ENCODE assay signal across 8 mouse cellular contexts in the genomic region with DNA sequence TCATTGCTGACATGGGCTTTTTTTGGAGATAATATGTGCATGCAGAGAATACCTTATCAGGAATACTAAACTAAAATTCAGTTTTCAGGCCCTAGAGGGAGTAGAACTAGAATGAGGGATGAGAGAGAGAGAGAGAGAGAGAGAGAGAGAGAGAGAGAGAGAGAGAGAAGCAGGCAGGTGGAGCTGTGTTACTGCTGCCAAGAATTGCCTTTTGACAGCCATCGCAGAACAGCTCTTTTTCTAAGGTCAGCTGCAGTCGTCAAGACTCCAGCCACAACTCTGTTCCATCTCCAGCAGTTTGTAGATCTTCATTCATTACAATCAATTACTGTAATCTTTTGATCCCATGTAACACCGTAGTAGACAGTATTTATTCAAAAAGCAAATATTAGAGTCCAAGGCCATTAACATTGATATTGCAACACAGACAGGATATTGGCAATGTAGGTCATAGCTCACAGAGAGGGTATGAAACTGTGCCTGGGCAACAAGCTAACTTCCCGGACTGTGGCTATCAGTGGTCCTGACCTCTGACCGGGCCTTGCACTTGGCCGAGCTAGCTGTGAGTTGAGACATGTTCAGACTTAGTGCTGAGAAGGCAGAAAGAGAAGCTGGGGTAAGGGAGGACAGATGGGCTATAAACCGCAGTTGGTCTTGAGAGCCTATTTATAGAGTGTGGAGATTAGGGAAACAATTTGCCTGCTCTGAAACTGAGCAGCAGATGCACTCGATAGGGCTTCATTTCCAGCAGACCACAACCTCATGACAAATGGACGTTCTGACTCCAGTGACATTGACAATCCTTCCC. TPM values are rescaled to one million over a fixed set of nuclear protein-coding genes. Genes with fewer than 3 reads are reported as not detected.
DNase-seq lines count a peak whose midpoint lies in the region; ATAC-seq and TF ChIP-seq lines count a peak whose summit lies in the region.

No protein-coding gene starts in this region.

- ATAC-seq in midbrain, postnatal 0 days (ENCODE audit: low FRiP score) = peak; percentile 35; the same call in 1 of the 2 replicates
- ATAC-seq in midbrain, embryonic 11.5 days (ENCODE audit: low FRiP score) = no peak
- ATAC-seq in limb, embryonic 15.5 days (ENCODE audit: insufficient number of reproducible peaks, low FRiP score, low TSS enrichment, low read depth) = peak; percentile 71; the same call in 1 of the 2 replicates
- peak; percentile 53 for ATAC-seq in neural tube, embryonic 15.5 days (ENCODE audit: low FRiP score)
- ATAC-seq in midbrain, embryonic 13.5 days = no peak

- H3K27me3 ChIP-seq in midbrain, postnatal 0 days (ENCODE audit: insufficient read depth, low read length) = no peaks in the 10 kb centered on the region
- H3K27me3 ChIP-seq in midbrain, embryonic 11.5 days (ENCODE audit: control insufficient read depth, insufficient read depth, low read length) = no peaks in the 10 kb centered on the region
- no peaks in the 10 kb centered on the region for H3K27me3 ChIP-seq in heart, adult 2 months (ENCODE audit: control insufficient read depth, insufficient read depth, low read length)
- no peaks in the 10 kb centered on the region for H3K27me3 ChIP-seq in limb, embryonic 15.5 days
- H3K27me3 ChIP-seq in neural tube, embryonic 15.5 days (replicated peaks) = no peaks in the 10 kb centered on the region
- no peaks in the 10 kb centered on the region for H3K27me3 ChIP-seq in midbrain, embryonic 13.5 days

- H3K4me2 ChIP-seq in midbrain, postnatal 0 days (ENCODE audit: low read depth, low read length, poor library complexity, severe bottlenecking) = no peak overlapping the region
- H3K4me2 ChIP-seq in midbrain, embryonic 11.5 days = no peak overlapping the region
- H3K4me2 ChIP-seq in limb, embryonic 15.5 days = no peak overlapping the region
- H3K4me2 ChIP-seq in neural tube, embryonic 15.5 days = no peak overlapping the region
- no peak overlapping the region for H3K4me2 ChIP-seq in midbrain, embryonic 13.5 days (replicated peaks)

- WGBS in midbrain, postnatal 0 days = 75% methylated on average over 9 of the region's 9 CpGs
- 81% methylated on average over 9 of the region's 9 CpGs for WGBS in midbrain, embryonic 11.5 days
- WGBS in heart, adult 2 months = 25% methylated on average over 9 of the region's 9 CpGs
- 37% methylated on average over 9 of the region's 9 CpGs for WGBS in limb, embryonic 15.5 days
- 67% methylated on average over 9 of the region's 9 CpGs for WGBS in neural tube, embryonic 15.5 days
- 78% methylated on average over 9 of the region's 9 CpGs for WGBS in midbrain, embryonic 13.5 days

- H3K9me3 ChIP-seq in midbrain, postnatal 0 days (ENCODE audit: low read length) = no peaks in the 10 kb centered on the region
- no peaks in the 10 kb centered on the region for H3K9me3 ChIP-seq in midbrain, embryonic 11.5 days (ENCODE audit: control insufficient read depth, low read length)
- H3K9me3 ChIP-seq in limb, embryonic 15.5 days = no peaks in the 10 kb centered on the region
- H3K9me3 ChIP-seq in neural tube, embryonic 15.5 days (replicated peaks) = no peaks in the 10 kb centered on the region
- no peaks in the 10 kb centered on the region for H3K9me3 ChIP-seq in midbrain, embryonic 13.5 days

- no peak overlapping the region for H3K9ac ChIP-seq in midbrain, postnatal 0 days (replicated peaks; ENCODE audit: low read length, poor library complexity, severe bottlenecking)
- no peak overlapping the region for H3K9ac ChIP-seq in midbrain, embryonic 11.5 days (ENCODE audit: low read length)
- H3K9ac ChIP-seq in heart, adult 2 months (ENCODE audit: low read depth, low read length) = no peak overlapping the region
- no peak overlapping the region for H3K9ac ChIP-seq in limb, embryonic 15.5 days
- H3K9ac ChIP-seq in neural tube, embryonic 15.5 days (replicated peaks) = no peak overlapping the region
- no peak overlapping the region for H3K9ac ChIP-seq in midbrain, embryonic 13.5 days (replicated peaks)

- TF ChIP-seq EP300 in heart, adult 2 months (IDR thresholded peaks at IDR 0.05; ENCODE audit: insufficient read depth, low read depth, low read length) = 0 out of 2 replicates have a peak, but pooled peaks have one; percentile 25

- H3K4me1 ChIP-seq in midbrain, postnatal 0 days (ENCODE audit: insufficient read depth, low read length) = no peaks in the 10 kb centered on the region
- H3K4me1 ChIP-seq in midbrain, embryonic 11.5 days (ENCODE audit: control insufficient read depth, insufficient read depth, low read length) = no peaks in the 10 kb centered on the region
- H3K4me1 ChIP-seq in heart, adult 2 months (ENCODE audit: control insufficient read depth, insufficient read depth, low read length) = peaks cover 2% of the 10 kb centered on the region; the same call in 1 of the 2 replicates
- H3K4me1 ChIP-seq in limb, embryonic 15.5 days = no peaks in the 10 kb centered on the region
- peaks cover 9% of the 10 kb centered on the region; the same call in 1 of the 2 replicates for H3K4me1 ChIP-seq in neural tube, embryonic 15.5 days
- no peaks in the 10 kb centered on the region for H3K4me1 ChIP-seq in midbrain, embryonic 13.5 days (replicated peaks)

- no peak for TF ChIP-seq POLR2A in heart, adult 2 months (IDR thresholded peaks at IDR 0.05; ENCODE audit: insufficient read depth, low read depth, low read length)

- DNase-seq in midbrain, postnatal 0 days (ENCODE audit: low spot score) = peak; percentile 25
- DNase-seq in midbrain, embryonic 11.5 days (ENCODE audit: low spot score, missing footprints) = no peak
- peak; percentile 58 to 66 for DNase-seq in cerebellum, adult 18-20 months
- peak; percentile 34 to 67 for DNase-seq in heart, adult 2 months
- DNase-seq in MN1 (ENCODE audit: low spot score) = no peak

- intact Hi-C loops in heart, adult 2 months (cut with DNase I) = loop anchor here (2.0 kb wide), 1 partner anchor 30 kb away; no protein-coding TSS in a partner anchor

- H3K4me3 ChIP-seq in midbrain, postnatal 0 days (ENCODE audit: low read depth, low read length) = no peak overlapping the region
- H3K4me3 ChIP-seq in midbrain, embryonic 11.5 days (ENCODE audit: low read depth, low read length) = no peak overlapping the region
- no peak overlapping the region for H3K4me3 ChIP-seq in heart, adult 2 months
- no peak overlapping the region for H3K4me3 ChIP-seq in limb, embryonic 15.5 days
- H3K4me3 ChIP-seq in neural tube, embryonic 15.5 days (replicated peaks) = no peak overlapping the region
- no peak overlapping the region for H3K4me3 ChIP-seq in midbrain, embryonic 13.5 days (replicated peaks)

- peak; percentile 21; the same call in 1 of the 2 replicates for TF ChIP-seq CTCF in midbrain, postnatal 0 days (IDR thresholded peaks at IDR 0.05)
- no peak for TF ChIP-seq CTCF in heart, adult 2 months (IDR thresholded peaks at IDR 0.05)

- H3K79me2 ChIP-seq in heart, adult 2 months (replicated peaks; ENCODE audit: control insufficient read depth, insufficient read depth, low read length) = no peaks in the 10 kb centered on the region

- H3K36me3 ChIP-seq in midbrain, postnatal 0 days (ENCODE audit: insufficient read depth, low read length) = peaks cover 3% of the 10 kb centered on the region; the same call in 1 of the 2 replicates
- H3K36me3 ChIP-seq in midbrain, embryonic 11.5 days (ENCODE audit: control insufficient read depth, insufficient read depth, low read length) = no peaks in the 10 kb centered on the region
- peaks cover 4% of the 10 kb centered on the region; the same call in 1 of the 2 replicates for H3K36me3 ChIP-seq in heart, adult 2 months (ENCODE audit: control insufficient read depth, insufficient read depth, low read length)
- no peaks in the 10 kb centered on the region for H3K36me3 ChIP-seq in limb, embryonic 15.5 days
- H3K36me3 ChIP-seq in neural tube, embryonic 15.5 days = no peaks in the 10 kb centered on the region
- H3K36me3 ChIP-seq in midbrain, embryonic 13.5 days = no peaks in the 10 kb centered on the region

- no peak overlapping the region for H3K27ac ChIP-seq in midbrain, postnatal 0 days (ENCODE audit: low read depth, low read length)
- H3K27ac ChIP-seq in midbrain, embryonic 11.5 days (ENCODE audit: low read depth, low read length) = no peak overlapping the region
- H3K27ac ChIP-seq in heart, adult 2 months = peak overlapping the region; percentile 85
- no peak overlapping the region for H3K27ac ChIP-seq in limb, embryonic 15.5 days
- H3K27ac ChIP-seq in neural tube, embryonic 15.5 days (replicated peaks) = no peak overlapping the region
- H3K27ac ChIP-seq in midbrain, embryonic 13.5 days = no peak overlapping the region

RNA-seq across cellular contexts. Expression of a gene that starts 17.1 kb away (rescaled TPM):
- 0.66 and 1.2 TPM in 2 replicates for total RNA-seq in midbrain, postnatal 0 days (2014; rRNA removed)
- 0.33 and 0.56 TPM in 2 replicates for polyA plus RNA-seq in midbrain, postnatal 0 days (2015; fragmentation: Nextera tagmentation; extraction: Ambion mirVana)
- polyA plus RNA-seq in midbrain, embryonic 11.5 days (2014; fragmentation: Nextera tagmentation; extraction: Ambion mirVana) = 0.11 TPM in 1 of 2 replicates, not detected in the other
- total RNA-seq in heart, adult 2 months (2021) = 1 to 10 TPM; 1.6 to 1.8 TPM
- 0.06 and 0.15 TPM in 2 replicates for polyA plus RNA-seq in heart, adult 2 months (2012; rRNA removed)
- 0.08 and 0.19 TPM in 2 replicates for polyA plus RNA-seq in limb, embryonic 15.5 days (2015; fragmentation: Nextera tagmentation; extraction: Ambion mirVana)
- polyA plus RNA-seq in neural tube, embryonic 15.5 days (2015; fragmentation: Nextera tagmentation; extraction: Ambion mirVana) = 0.70 and 0.79 TPM in 2 replicates
- polyA plus RNA-seq in midbrain, embryonic 13.5 days (2015; fragmentation: Nextera tagmentation; extraction: Ambion mirVana) = 0.36 and 0.44 TPM in 2 replicates

Comparison
In these comparisons a context has a peak if more than half of its experiments do, and no peak if none do; other contexts are left out.
1. ATAC-seq: peak in midbrain, postnatal 0 days (single experiment), limb, embryonic 15.5 days (single experiment) and neural tube, embryonic 15.5 days (single experiment); none in midbrain, embryonic 11.5 days (single experiment) and midbrain, embryonic 13.5 days (single experiment).
2. DNase-seq: peak in midbrain, postnatal 0 days (single experiment), cerebellum, adult 18-20 months (2 of 2) and heart, adult 2 months (2 of 2); none in midbrain, embryonic 11.5 days (single experiment) and MN1 (single experiment).